Mouse (Mus musculus) spleen, postnatal 14 days (tissue): ENCODE measurements around the gene Egfl7.

Source experiments
- DNase-seq, 2 experiments: peaks; one replicate each; pipeline ENCODE4 v3.0.0; 2021 to 2022; ENCODE audit warnings: low spot score in 2 of 2

Gene Egfl7

GRCm38 (mm10) chr2:26579714-26580113, at the start of gene Egfl7:
TSS of gene Egfl7 (plus strand) at chr2:26580014.
- no peak for DNase-seq

- no peak for DNase-seq
Observed at GRCm38 (mm10) chr2:26531829-26532228, 48.0 kb upstream of the Egfl7 start.

GRCm38 (mm10) chr2:26533249-26533648, 46.6 kb upstream of the Egfl7 start:
- no peak for DNase-seq

- DNase-seq: no peak
Observed at GRCm38 (mm10) chr2:26534161-26534560, 45.7 kb upstream of the Egfl7 start.

- DNase-seq: no peak
Observed at GRCm38 (mm10) chr2:26534616-26535015, 45.2 kb upstream of the Egfl7 start.

- DNase-seq: no peak
Observed at GRCm38 (mm10) chr2:26535517-26536045, 44.2 kb upstream of the Egfl7 start.

GRCm38 (mm10) chr2:26539516-26539915, 40.3 kb upstream of the Egfl7 start:
- no peak for DNase-seq

- DNase-seq: no peak
Observed at GRCm38 (mm10) chr2:26540721-26541120, 39.1 kb upstream of the Egfl7 start.

- no peak for DNase-seq
Observed at GRCm38 (mm10) chr2:26541258-26541910, 38.4 kb upstream of the Egfl7 start.

GRCm38 (mm10) chr2:26543155-26543554, 36.7 kb upstream of the Egfl7 start:
- DNase-seq: no peak

- no peak for DNase-seq
Observed at GRCm38 (mm10) chr2:26543768-26544167, 36.0 kb upstream of the Egfl7 start.

- DNase-seq: no peak
Observed at GRCm38 (mm10) chr2:26544265-26544664, 35.5 kb upstream of the Egfl7 start.

- no peak for DNase-seq
Observed at GRCm38 (mm10) chr2:26547481-26547880, 32.3 kb upstream of the Egfl7 start.

- no peak for DNase-seq
Observed at GRCm38 (mm10) chr2:26549801-26550200, 30.0 kb upstream of the Egfl7 start.

GRCm38 (mm10) chr2:26550205-26550604, 29.6 kb upstream of the Egfl7 start:
- DNase-seq: no peak

GRCm38 (mm10) chr2:26550777-26551176, 29.0 kb upstream of the Egfl7 start:
- DNase-seq: no peak

- no peak for DNase-seq
Observed at GRCm38 (mm10) chr2:26551446-26551845, 28.4 kb upstream of the Egfl7 start.

- no peak for DNase-seq
Observed at GRCm38 (mm10) chr2:26552066-26552465, 27.7 kb upstream of the Egfl7 start.

GRCm38 (mm10) chr2:26553904-26554303, 25.9 kb upstream of the Egfl7 start:
- no peak for DNase-seq

GRCm38 (mm10) chr2:26555076-26555475, 24.7 kb upstream of the Egfl7 start:
- DNase-seq: no peak

- DNase-seq: no peak
Observed at GRCm38 (mm10) chr2:26556535-26556993, 23.2 kb upstream of the Egfl7 start.

GRCm38 (mm10) chr2:26560506-26560905, 19.3 kb upstream of the Egfl7 start:
- DNase-seq: no peak

GRCm38 (mm10) chr2:26561351-26562016, 18.3 kb upstream of the Egfl7 start:
- no peak for DNase-seq
